Mouse (Mus musculus): ENCODE measurements around the gene Mucl1. TPM values are rescaled to one million over a fixed set of nuclear protein-coding genes. Genes with fewer than 3 reads are reported as not detected.

Gene Mucl1
- polyA plus RNA-seq (2012; rRNA removed): not detected in 2 replicates

GRCm38 (mm10) chr15:103755369-103755768 is at the start of gene Mucl1:
Gene Mucl1 (minus strand): TSS chr15:103755469.

Other genes with a start within 250 kb of the Mucl1 start
- 3.0 and 5.3 TPM in 2 replicates for gene Ppp1r1a, start 217.5 kb downstream of the Mucl1 start, polyA plus RNA-seq (2012; rRNA removed)
- 0.93 and 1.3 TPM in 2 replicates for gene Glycam1, start 190.4 kb downstream of the Mucl1 start, polyA plus RNA-seq (2012; rRNA removed)
- not detected in 2 replicates for gene Mucl2, start 143.8 kb upstream of the Mucl1 start, polyA plus RNA-seq (2012; rRNA removed)